Comparison of ENCODE assay signal across 16 mouse cellular contexts in genomic region chr8:104105768-104106167, GRCm38 (mm10). TPM values are rescaled to one million over a fixed set of nuclear protein-coding genes. Genes with fewer than 3 reads are reported as not detected.
DNase-seq lines count a peak whose midpoint lies in the region; ATAC-seq and TF ChIP-seq lines count a peak whose summit lies in the region.
"Had no signal": no experiment of that assay in that cellular context is flagged by ENCODE, and none has a peak within 500 bp of the region (broad histone marks: within the 10 kb centered on the region; RNA-seq: fewer than 3 reads in every experiment).

No protein-coding gene starts in this region.

- no peaks in the 10 kb centered on the region for H3K9me3 ChIP-seq in heart, embryonic 12.5 days (replicated peaks)
- no peaks in the 10 kb centered on the region for H3K9me3 ChIP-seq in kidney, postnatal 0 days (replicated peaks; ENCODE audit: low read length)
- H3K9me3 ChIP-seq: hindbrain, embryonic 12.5 days; limb, embryonic 10.5 days; midbrain, embryonic 10.5 days had no signal

- no peak for ATAC-seq in heart, embryonic 12.5 days (ENCODE audit: insufficient number of reproducible peaks, low FRiP score)
- peak; percentile 45; the same call in 1 of the 2 replicates for ATAC-seq in kidney, postnatal 0 days (replicated peaks; ENCODE audit: low FRiP score, low read depth)

- DNase-seq in heart, postnatal 36 days: no peak
- DNase-seq in kidney, postnatal 0 days (ENCODE audit: low spot score): no peak
- DNase-seq in kidney, adult 11 months: no peak
- DNase-seq in ovary, postnatal 36 days (ENCODE audit: low spot score): peak; percentile 52
- no peak for DNase-seq in ovary, postnatal 10 days (ENCODE audit: low spot score)
- DNase-seq in testis, postnatal 14 days (ENCODE audit: low spot score): peak; percentile 65
- no peak for DNase-seq in thymus, postnatal 25 days
- DNase-seq: adrenal gland, postnatal 10 days; kidney, postnatal 25 days; layer of hippocampus, postnatal 36 days had no signal

- H3K4me1 ChIP-seq in heart, embryonic 12.5 days (replicated peaks): peaks cover 39% of the 10 kb centered on the region
- H3K4me1 ChIP-seq in kidney, postnatal 0 days (replicated peaks; ENCODE audit: insufficient read depth, low read length): no peaks in the 10 kb centered on the region
- H3K4me1 ChIP-seq: hindbrain, embryonic 12.5 days had no signal

- no peak overlapping the region for H3K27ac ChIP-seq in heart, embryonic 12.5 days (ENCODE audit: poor library complexity, severe bottlenecking)
- no peak overlapping the region for H3K27ac ChIP-seq in kidney, postnatal 0 days
- H3K27ac ChIP-seq: hindbrain, embryonic 12.5 days; limb, embryonic 10.5 days; liver, embryonic 14.5 days; midbrain, embryonic 10.5 days had no signal

- no peaks in the 10 kb centered on the region for H3K27me3 ChIP-seq in heart, embryonic 12.5 days (replicated peaks)
- H3K27me3 ChIP-seq in kidney, postnatal 0 days (ENCODE audit: insufficient read depth, low read length): no peaks in the 10 kb centered on the region
- H3K27me3 ChIP-seq: hindbrain, embryonic 12.5 days had no signal

- no peak overlapping the region for H3K9ac ChIP-seq in heart, embryonic 12.5 days
- no peak overlapping the region for H3K9ac ChIP-seq in kidney, postnatal 0 days (ENCODE audit: low read depth, low read length)
- H3K9ac ChIP-seq: hindbrain, embryonic 12.5 days; liver, embryonic 14.5 days had no signal

- no peak overlapping the region for H3K4me3 ChIP-seq in heart, embryonic 12.5 days
- no peak overlapping the region for H3K4me3 ChIP-seq in kidney, postnatal 0 days (replicated peaks; ENCODE audit: low read depth, low read length)
- H3K4me3 ChIP-seq: hindbrain, embryonic 12.5 days; limb, embryonic 10.5 days; midbrain, embryonic 10.5 days; myocyte had no signal

- TF ChIP-seq CTCF in kidney, postnatal 0 days (IDR thresholded peaks at IDR 0.05; ENCODE audit: low read depth): no peak

- no peaks in the 10 kb centered on the region; the same call in 1 of the 2 replicates for H3K36me3 ChIP-seq in heart, embryonic 12.5 days
- no peaks in the 10 kb centered on the region for H3K36me3 ChIP-seq in kidney, postnatal 0 days (ENCODE audit: insufficient read depth, low read length)
- H3K36me3 ChIP-seq: hindbrain, embryonic 12.5 days; limb, embryonic 10.5 days; midbrain, embryonic 10.5 days had no signal

- intact Hi-C loops in heart, postnatal 36 days (cut with DNase I): no loop called here

- H3K4me2 ChIP-seq in heart, embryonic 12.5 days: peak overlapping the region; percentile 31; the same call in 1 of the 2 replicates
- peak overlapping the region; percentile 19; the same call in 1 of the 2 replicates for H3K4me2 ChIP-seq in kidney, postnatal 0 days (ENCODE audit: low read length)
- H3K4me2 ChIP-seq: hindbrain, embryonic 12.5 days had no signal

- WGBS in heart, embryonic 12.5 days: 54% methylated on average over 6 of the region's 6 CpGs
- WGBS in kidney, postnatal 0 days: 55% methylated on average over 6 of the region's 6 CpGs

RNA-seq across cellular contexts. Expression of gene Cdh5, which starts 4.3 kb away (rescaled TPM):
- polyA plus RNA-seq in heart, embryonic 12.5 days (2016; fragmentation: Nextera tagmentation; extraction: Ambion mirVana): 47.6 and 51.6 TPM in 2 replicates
- total RNA-seq in heart, postnatal 36 days (2021): 100 to 1,000 TPM; 133 to 159 TPM
- 33.4 and 35.9 TPM in 2 replicates for polyA plus RNA-seq in kidney, postnatal 0 days (2015; fragmentation: Nextera tagmentation; extraction: Ambion mirVana)

Comparison
In these comparisons a context has a peak if more than half of its experiments do, and no peak if none do; other contexts are left out.
1. DNase-seq: peak in ovary, postnatal 36 days (single experiment) and testis, postnatal 14 days (single experiment); none in heart, postnatal 36 days (0 of 2), kidney, postnatal 0 days (single experiment), kidney, adult 11 months (single experiment), ovary, postnatal 10 days (single experiment) and thymus, postnatal 25 days (single experiment).